Mouse (Mus musculus) intestine, embryonic 16.5 days (tissue): ENCODE results near the gene Slc9a3r1. TPM values are rescaled to one million over a fixed set of nuclear protein-coding genes. Genes with fewer than 3 reads are reported as not detected.
A peak's percentile ranks its signal among the peaks of the same experiment; 100 is the strongest.

Experiments used
- ATAC-seq: fragments of 200-750 bp; cut with Nextera tagmentation; 2 replicates; pipeline ENCODE4 v1.8.0; 2017; ENCODE audit warnings: moderate TSS enrichment, moderate library complexity
- H3K27ac ChIP-seq: fragments of 300-500 bp; sonication (generic); 2 replicates; pipeline ENCODE4 v1.5.1; 2014; ENCODE audit warnings: mild to moderate bottlenecking, low read length
- H3K27me3 ChIP-seq: fragments of 300-500 bp; sonication (generic); replicated peaks from 2 replicates; pipeline ENCODE4 v1.6.1; 2014; ENCODE audit warnings: low read length, control low read depth, mixed read lengths; ENCODE audit not compliant: control insufficient read depth, insufficient read depth
- H3K36me3 ChIP-seq: fragments of 300-500 bp; sonication (generic); 2 replicates; pipeline ENCODE4 v1.6.1; 2014; ENCODE audit warnings: low read length, control low read depth; ENCODE audit not compliant: control insufficient read depth, insufficient read depth
- H3K4me1 ChIP-seq: fragments of 300-500 bp; sonication (generic); 2 replicates; pipeline ENCODE4 v1.6.1; 2014; ENCODE audit warnings: low read length, control low read depth, mixed read lengths; ENCODE audit not compliant: control insufficient read depth, insufficient read depth
- H3K4me2 ChIP-seq: fragments of 300-500 bp; sonication (generic); 2 replicates; pipeline ENCODE4 v1.6.1; 2014; ENCODE audit warnings: low read depth, low read length, control low read depth
- H3K4me3 ChIP-seq: fragments of 300-500 bp; sonication (generic); 2 replicates; pipeline ENCODE4 v1.5.1; 2014; ENCODE audit warnings: mild to moderate bottlenecking, low read length
- H3K9ac ChIP-seq: fragments of 300-500 bp; sonication (generic); 2 replicates; pipeline ENCODE4 v1.6.1; 2014; ENCODE audit warnings: low read depth, low read length
- H3K9me3 ChIP-seq: fragments of 300-500 bp; sonication (generic); 2 replicates; pipeline ENCODE4 v1.6.1; 2016; ENCODE audit warnings: low read length, control low read depth; ENCODE audit not compliant: control insufficient read depth
- WGBS: fragments of 180-500 bp; shearing (Covaris S2); extraction: QIAGEN DNeasy Blood & Tissue Kit; methylation state at CpG from one replicate; pipeline ENCODE4 v1.1.7; 2014; 5-methylcytosine and 5-hydroxymethylcytosine counted together
- polyA plus RNA-seq: library from polyadenylated mRNA; unstranded; fragments of >200 nt; fragmentation: Nextera tagmentation; extraction: Ambion mirVana; gene quantifications from 2 replicates; pipeline ENCODE4 v1.2.1, GENCODE M21; 2015

The Slc9a3r1 gene
- polyA plus RNA-seq, 1 experiment from 2014 or later, result 380 TPM

DNA sequence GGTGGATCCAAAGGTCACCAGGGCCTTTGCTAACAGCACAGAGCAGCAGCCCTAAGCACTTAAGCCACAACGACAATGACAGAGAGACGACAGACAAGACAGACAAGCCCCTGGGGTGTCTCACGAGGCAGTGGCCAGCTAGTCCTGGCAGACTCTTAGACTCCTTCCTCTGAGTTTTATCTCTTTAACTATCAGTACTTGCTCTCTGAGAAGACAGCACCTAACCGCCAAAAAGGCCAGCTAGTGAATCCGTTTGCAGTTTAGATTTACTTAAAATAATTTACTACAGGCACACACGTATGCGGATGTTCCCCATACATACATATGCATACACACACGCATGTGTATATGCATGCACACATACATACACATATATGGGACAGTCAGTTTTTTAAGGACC, 34.4 kb downstream of the Slc9a3r1 start:
- Histone ChIP-seq H3K27me3 (no peaks in the 10 kb centered on the region), H3K4me2 (no peak overlapping the region), H3K9ac (no peak overlapping the region), H3K9me3 (no peaks in the 10 kb centered on the region), H3K27ac (no peak overlapping the region), H3K4me1 (no peaks in the 10 kb centered on the region), H3K36me3 (0 out of 2 replicates have a peak, but pooled peaks cover 3% of the 10 kb centered on the region), H3K4me3 (no peak overlapping the region)
- 78% methylated on average over 8 of the region's 8 CpGs for WGBS
- no peak for ATAC-seq

DNA sequence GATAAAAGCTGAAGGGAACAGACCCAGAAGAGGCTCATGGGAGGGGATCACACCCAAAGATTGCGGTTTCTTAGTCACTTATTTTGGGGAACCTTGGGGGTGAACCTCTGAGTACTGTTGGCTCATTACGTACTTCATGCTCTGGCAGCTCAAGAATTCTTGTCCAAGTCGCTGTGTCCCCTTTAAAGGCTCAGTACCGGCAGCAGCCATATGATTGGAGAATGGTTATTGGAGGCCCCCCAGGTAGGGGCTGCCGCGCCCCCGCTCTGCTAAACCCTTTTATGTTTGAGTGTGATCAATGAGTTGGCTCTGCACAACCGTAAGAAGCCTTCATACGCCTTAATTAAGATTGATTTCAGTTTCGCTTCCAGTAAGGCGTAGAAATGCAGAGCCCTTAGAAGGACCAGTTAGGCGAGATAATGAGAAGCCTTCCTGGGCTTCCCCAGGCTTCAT, 35.8 kb downstream of the Slc9a3r1 start:
- Histone ChIP-seq H3K4me1 (no peaks in the 10 kb centered on the region), H3K4me3 (no peak overlapping the region), H3K9me3 (no peaks in the 10 kb centered on the region), H3K36me3 (0 out of 2 replicates have a peak, but pooled peaks cover 3% of the 10 kb centered on the region), H3K9ac (no peak overlapping the region), H3K27me3 (no peaks in the 10 kb centered on the region), H3K27ac (no peak overlapping the region), H3K4me2 (no peak overlapping the region)
- ATAC-seq, result no peak
- 49% methylated on average over 12 of the region's 12 CpGs for WGBS

DNA sequence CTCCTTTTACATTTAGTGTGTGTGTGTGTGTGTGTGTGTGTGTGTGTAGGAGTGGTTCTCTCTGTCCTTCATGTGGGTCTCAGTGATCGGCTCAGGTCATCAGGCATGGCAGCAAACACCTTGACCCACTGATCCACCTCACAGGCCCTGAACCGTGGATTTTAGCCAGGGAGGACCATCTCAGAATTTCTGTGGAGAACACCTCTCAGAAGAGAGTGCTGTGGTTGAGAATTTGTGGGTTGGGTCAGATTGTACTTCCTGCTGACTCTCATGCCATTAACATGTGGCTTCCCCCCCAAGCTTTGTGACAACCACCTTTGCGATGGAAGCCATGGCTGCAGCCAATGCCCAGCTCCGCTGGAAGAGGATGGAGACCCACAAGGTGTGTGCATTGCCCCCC, 37.4 kb downstream of the Slc9a3r1 start:
- H3K4me3 ChIP-seq, result no peak overlapping the region
- H3K27ac ChIP-seq, result no peak overlapping the region
- H3K4me2 ChIP-seq, result no peak overlapping the region
- H3K4me1 ChIP-seq, result no peaks in the 10 kb centered on the region
- no peaks in the 10 kb centered on the region for H3K27me3 ChIP-seq
- WGBS, result 93% methylated on average over 4 of the region's 4 CpGs
- H3K36me3 ChIP-seq, result 0 out of 2 replicates have a peak, but pooled peaks cover 3% of the 10 kb centered on the region
- no peak overlapping the region for H3K9ac ChIP-seq
- no peaks in the 10 kb centered on the region for H3K9me3 ChIP-seq
- ATAC-seq, result no peak

DNA sequence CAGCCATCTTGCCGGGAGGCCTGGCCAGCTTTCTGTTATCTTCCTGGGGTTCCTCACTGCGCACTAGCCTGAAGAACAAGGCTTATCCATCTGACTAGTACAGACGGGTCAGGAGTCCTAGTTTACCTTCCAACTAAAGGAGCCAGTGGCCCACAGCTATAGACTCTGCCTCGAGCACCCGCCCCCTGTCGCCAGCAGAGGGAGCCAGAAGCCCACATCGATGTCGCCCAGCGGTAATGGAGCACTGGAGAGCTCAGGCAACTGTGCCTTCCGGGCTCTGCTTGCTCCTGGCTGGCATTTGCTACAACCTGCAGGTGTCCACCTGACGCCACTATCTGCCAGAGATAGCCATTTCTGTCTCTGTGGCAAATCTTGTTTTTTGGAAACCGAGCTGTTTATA, 39.2 kb downstream of the Slc9a3r1 start:
- no peak overlapping the region for H3K4me2 ChIP-seq
- H3K4me1 ChIP-seq, result no peaks in the 10 kb centered on the region
- H3K27ac ChIP-seq, result no peak overlapping the region
- H3K9me3 ChIP-seq, result no peaks in the 10 kb centered on the region
- 0 out of 2 replicates have a peak, but pooled peaks cover 3% of the 10 kb centered on the region for H3K36me3 ChIP-seq
- WGBS, result 12% methylated on average over 12 of the region's 12 CpGs
- no peaks in the 10 kb centered on the region for H3K27me3 ChIP-seq
- peak; percentile 81 for ATAC-seq
- H3K9ac ChIP-seq, result no peak overlapping the region
- H3K4me3 ChIP-seq, result no peak overlapping the region

DNA sequence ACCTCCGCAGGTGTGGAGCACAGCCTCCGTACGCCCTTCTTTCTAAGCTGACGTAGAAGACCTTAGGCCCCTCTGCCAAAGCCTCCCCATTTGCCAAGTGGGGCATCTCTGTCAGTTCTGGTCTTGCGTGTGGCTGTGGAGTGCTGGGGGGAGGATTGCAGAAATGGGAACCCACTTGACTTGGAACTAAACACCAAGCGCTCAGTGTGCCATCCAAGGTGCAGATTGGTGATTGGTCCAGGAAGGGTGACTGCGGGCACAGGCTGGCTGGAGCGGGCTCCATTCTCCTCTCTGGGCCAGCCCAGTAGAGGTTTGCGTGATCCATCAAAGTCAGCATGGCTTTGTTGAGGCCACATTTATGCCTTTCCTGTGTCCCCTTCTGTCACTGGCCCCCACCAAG, 39.6 kb downstream of the Slc9a3r1 start:
- H3K27me3 ChIP-seq, result no peaks in the 10 kb centered on the region
- H3K4me1 ChIP-seq, result no peaks in the 10 kb centered on the region
- no peak overlapping the region for H3K4me3 ChIP-seq
- H3K27ac ChIP-seq, result no peak overlapping the region
- no peak for ATAC-seq
- H3K9me3 ChIP-seq, result no peaks in the 10 kb centered on the region
- 0 out of 2 replicates have a peak, but pooled peaks cover 3% of the 10 kb centered on the region for H3K36me3 ChIP-seq
- 93% methylated on average over 9 of the region's 9 CpGs for WGBS
- H3K9ac ChIP-seq, result no peak overlapping the region
- H3K4me2 ChIP-seq, result no peak overlapping the region

DNA sequence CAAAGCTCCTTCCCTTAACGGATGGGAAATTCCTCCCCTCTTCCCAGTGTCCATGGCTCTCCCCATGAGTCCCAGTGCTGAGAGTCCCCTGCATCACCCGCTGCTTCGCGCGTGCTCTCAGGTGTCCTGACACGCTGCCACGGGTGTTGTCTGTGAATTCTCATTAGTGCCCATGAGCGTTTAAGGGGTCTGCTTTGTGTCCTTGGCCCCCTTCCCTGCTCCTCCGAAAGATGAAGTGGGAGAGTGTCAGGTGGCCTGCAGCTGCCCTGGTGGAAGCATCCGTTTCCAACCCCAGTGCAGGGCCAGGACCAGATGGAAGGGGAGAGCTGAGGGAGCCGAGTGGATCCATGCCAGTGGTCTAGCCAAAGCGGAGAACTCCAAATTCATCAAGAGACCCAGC, 45.0 kb downstream of the Slc9a3r1 start:
- ATAC-seq, result no peak
- 72% methylated on average over 12 of the region's 12 CpGs for WGBS

DNA sequence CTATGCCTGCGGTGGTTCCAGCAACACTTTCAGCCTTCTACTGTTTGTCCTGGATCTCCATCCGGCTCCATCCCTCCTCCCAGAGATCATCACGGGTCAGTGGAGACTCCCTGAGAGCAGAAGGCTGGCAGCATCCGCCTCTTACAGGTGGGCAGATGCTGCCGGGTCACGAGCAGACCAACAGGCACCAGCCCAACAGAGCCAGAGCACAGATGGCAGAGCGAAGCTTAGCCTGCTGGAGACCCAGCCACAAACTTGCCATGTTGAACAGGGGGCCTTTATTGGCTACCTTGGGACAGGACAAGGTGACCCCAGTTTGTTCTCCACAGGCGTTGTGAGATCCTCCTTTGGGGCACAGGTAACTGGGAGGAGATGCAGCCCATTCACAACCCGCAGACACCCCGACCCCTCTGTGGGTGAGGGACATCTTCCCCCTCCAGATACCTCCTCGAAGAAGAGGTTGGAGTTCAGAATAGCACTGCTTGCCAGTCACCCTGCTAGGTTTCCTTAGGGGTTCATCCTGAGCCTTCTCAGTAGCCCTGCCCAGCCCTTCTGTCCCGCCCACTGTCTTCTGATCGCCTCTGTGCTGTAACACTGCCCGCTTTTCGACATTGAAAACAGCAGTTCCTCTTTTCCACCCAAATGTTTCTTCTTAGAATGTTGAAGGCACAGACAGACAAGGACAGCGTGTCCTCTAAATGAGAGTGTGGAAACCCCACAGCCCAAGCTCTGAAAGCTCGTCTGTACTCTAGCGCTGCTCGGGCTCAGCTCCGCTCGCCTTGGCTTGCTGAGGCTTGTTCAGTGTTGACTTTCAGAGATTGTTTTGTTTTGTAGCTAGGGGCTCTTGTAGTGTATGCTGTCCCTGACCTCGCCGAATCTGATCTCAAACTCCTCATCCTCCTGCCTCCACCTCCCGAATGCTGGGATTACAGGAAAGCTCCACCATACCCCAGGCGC, 45.9 kb downstream of the Slc9a3r1 start:
- no peaks in the 10 kb centered on the region for H3K27me3 ChIP-seq
- no peak overlapping the region for H3K4me3 ChIP-seq
- no peak for ATAC-seq
- WGBS, result 82% methylated on average over 25 of the region's 25 CpGs
- no peaks in the 10 kb centered on the region for H3K4me1 ChIP-seq
- no peak overlapping the region for H3K27ac ChIP-seq
- H3K36me3 ChIP-seq, result no peaks in the 10 kb centered on the region
- no peak overlapping the region for H3K4me2 ChIP-seq
- H3K9me3 ChIP-seq, result no peaks in the 10 kb centered on the region
- no peak overlapping the region for H3K9ac ChIP-seq

More for the DNA sequence above, 45.0 kb downstream of the Slc9a3r1 start:
- Histone ChIP-seq H3K27ac (no peak overlapping the region), H3K36me3 (no peaks in the 10 kb centered on the region), H3K9ac (no peak overlapping the region), H3K27me3 (no peaks in the 10 kb centered on the region), H3K9me3 (no peaks in the 10 kb centered on the region), H3K4me1 (no peaks in the 10 kb centered on the region), H3K4me3 (no peak overlapping the region), H3K4me2 (no peak overlapping the region)

DNA sequence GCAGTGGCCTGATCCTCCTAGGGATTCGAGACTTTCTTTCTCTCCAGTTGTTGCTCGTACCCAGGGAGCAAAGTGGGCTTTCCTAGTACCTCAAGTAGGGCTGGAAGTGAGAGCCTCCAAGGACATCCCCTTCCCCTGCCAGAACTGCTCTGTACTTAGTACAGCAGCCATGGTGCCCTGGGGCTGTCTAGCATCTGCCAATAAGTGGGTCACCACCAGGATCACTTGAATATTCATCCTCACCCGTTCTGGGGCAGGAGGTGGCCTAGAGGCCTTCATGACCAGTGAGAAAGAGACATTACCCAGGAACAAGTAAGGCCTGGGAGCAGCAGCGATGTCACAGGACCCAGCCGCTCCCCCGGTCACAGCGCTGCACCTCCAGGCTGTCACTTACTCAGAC, 46.8 kb downstream of the Slc9a3r1 start:
- Histone ChIP-seq H3K4me3 (no peak overlapping the region), H3K9ac (no peak overlapping the region), H3K4me1 (no peaks in the 10 kb centered on the region), H3K27ac (no peak overlapping the region), H3K9me3 (no peaks in the 10 kb centered on the region), H3K27me3 (no peaks in the 10 kb centered on the region), H3K36me3 (no peaks in the 10 kb centered on the region), H3K4me2 (no peak overlapping the region)
- WGBS, result 83% methylated on average over 7 of the region's 7 CpGs
- ATAC-seq, result no peak

DNA sequence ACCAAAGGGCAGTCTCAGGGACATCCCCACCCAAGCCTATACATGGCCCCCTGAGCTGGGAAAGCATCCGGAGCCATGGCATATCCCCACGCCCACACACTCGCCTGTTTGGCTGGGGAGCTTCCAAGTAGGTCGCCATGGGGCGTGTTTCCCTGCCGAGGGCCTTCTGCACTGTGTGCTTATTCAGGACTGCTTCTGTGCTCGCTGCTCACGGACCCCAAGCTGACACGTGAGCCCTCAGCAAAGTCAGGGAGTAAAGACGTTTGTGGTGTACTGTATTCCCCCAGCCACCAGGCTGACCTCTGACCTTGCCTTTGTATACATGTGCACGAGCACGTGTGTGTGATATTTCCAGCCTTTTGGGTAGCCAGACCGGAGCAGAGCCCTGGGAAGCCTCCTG, 49.0 kb downstream of the Slc9a3r1 start:
- H3K36me3 ChIP-seq, result no peaks in the 10 kb centered on the region
- 44% methylated on average over 13 of the region's 13 CpGs for WGBS

More for the DNA sequence above, 49.0 kb downstream of the Slc9a3r1 start:
- ATAC-seq, result no peak
- Histone ChIP-seq H3K4me1 (no peaks in the 10 kb centered on the region), H3K9ac (no peak overlapping the region), H3K4me2 (no peak overlapping the region), H3K27me3 (no peaks in the 10 kb centered on the region), H3K9me3 (no peaks in the 10 kb centered on the region), H3K27ac (no peak overlapping the region), H3K4me3 (no peak overlapping the region)
